Mouse (Mus musculus) urinary bladder, adult 2 months (tissue): ENCODE measurements around the gene Vmn1r32. TPM values are rescaled to one million over a fixed set of nuclear protein-coding genes. Genes with fewer than 3 reads are reported as not detected.

Source experiments
- DNase-seq: peaks from one replicate; pipeline ENCODE4 v3.0.0; 2022; ENCODE audit warnings: low spot score
- polyA plus RNA-seq: library from polyadenylated mRNA; depleted of rRNA; stranded (reverse); fragments of >200 nt; gene quantifications from 2 replicates; pipeline ENCODE4 v1.2.3, GENCODE M21; 2012; rRNA removed

The Vmn1r32 gene
- polyA plus RNA-seq: 0.03 TPM in 1 of 2 replicates, not detected in the other

GRCm38 (mm10) chr6:66559996-66560395, at the start of gene Vmn1r32:
Gene Vmn1r32, minus strand, starts transcription at chr6:66560096.
- no peak for DNase-seq

GRCm38 (mm10) chr6:66595804-66596203, 35.9 kb upstream of the Vmn1r32 start:
- no peak for DNase-seq

DNA sequence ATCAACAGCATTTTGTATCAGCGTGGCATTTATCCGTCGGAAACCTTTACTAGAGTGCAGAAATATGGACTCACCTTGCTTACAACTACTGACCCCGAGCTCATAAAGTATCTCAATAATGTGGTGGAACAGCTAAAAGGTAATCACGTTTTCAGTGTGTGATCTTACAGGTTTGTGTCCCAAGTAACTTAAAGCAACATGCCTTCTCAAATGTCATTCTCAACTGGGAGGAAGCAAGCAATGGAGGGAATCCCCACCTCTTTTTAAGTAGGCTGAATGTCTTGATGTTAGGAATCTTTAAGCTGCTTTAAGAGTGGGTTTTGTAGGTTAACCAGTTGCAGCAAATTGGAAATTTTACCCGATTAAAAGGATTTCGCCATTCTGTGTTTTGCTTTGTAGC, 23.9 kb downstream of the Vmn1r32 start:
- no peak for DNase-seq

- DNase-seq: peak; percentile 82
These were observed 24.7 kb downstream of the Vmn1r32 start, which contains the start of gene Mad2l1 for GRCm38 (mm10) chr6:66535028-66535862. Gene Mad2l1, plus strand, starts transcription at chr6:66535390.

GRCm38 (mm10) chr6:66534366-66534941, 25.4 kb downstream of the Vmn1r32 start:
- no peak for DNase-seq

- no peak for DNase-seq
These were observed 26.7 kb downstream of the Vmn1r32 start for GRCm38 (mm10) chr6:66533241-66533640.

- DNase-seq: no peak
These were observed 31.5 kb downstream of the Vmn1r32 start for GRCm38 (mm10) chr6:66528386-66528785.

DNA sequence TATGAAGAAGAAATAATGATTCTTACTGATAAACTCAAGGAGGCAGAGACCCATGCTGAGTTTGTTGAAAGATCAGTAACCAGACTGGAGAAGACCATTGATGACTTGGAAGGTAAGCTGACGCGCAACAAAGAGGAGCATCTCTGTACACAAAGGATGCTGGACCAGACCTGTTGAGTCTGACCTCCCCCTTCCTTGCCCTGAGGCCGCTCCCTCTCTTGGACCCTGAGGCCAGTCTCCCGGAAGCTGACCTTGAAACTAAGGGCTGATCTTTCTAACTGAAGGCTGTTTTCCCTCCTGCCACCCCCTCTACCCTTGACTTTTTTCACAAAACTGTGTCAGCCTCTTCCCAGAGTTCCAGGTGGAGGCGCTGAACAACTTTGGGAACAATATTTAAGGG, 43.5 kb downstream of the Vmn1r32 start:
- no peak for DNase-seq

Other genes with a start within 250 kb of the Vmn1r32 start
- 7.6 and 8.6 TPM in 2 replicates for gene Mad2l1, start 24.7 kb downstream of the Vmn1r32 start, polyA plus RNA-seq
- gene Vmn1r33, start 58.2 kb upstream of the Vmn1r32 start, polyA plus RNA-seq: not detected in 2 replicates
- not detected in 2 replicates for gene Vmn1r34, start 83.8 kb upstream of the Vmn1r32 start, polyA plus RNA-seq
- not detected in 2 replicates for gene Vmn1r35, start 125.8 kb upstream of the Vmn1r32 start, polyA plus RNA-seq
- not detected in 2 replicates for gene Vmn1r36, start 159.1 kb upstream of the Vmn1r32 start, polyA plus RNA-seq
- not detected in 2 replicates for gene Vmn1r37, start 169.3 kb upstream of the Vmn1r32 start, polyA plus RNA-seq
- not detected in 2 replicates for gene Vmn1r38, start 222.5 kb upstream of the Vmn1r32 start, polyA plus RNA-seq